Mouse (Mus musculus): Measurements from ENCODE around the gene Akt1s1. TPM values are rescaled to one million over a fixed set of nuclear protein-coding genes. Genes with fewer than 3 reads are reported as not detected.

Akt1s1 gene
- polyA plus RNA-seq (2015; fragmentation: Nextera tagmentation; extraction: Ambion mirVana) = 89.7 and 91.1 TPM in 2 replicates

DNA sequence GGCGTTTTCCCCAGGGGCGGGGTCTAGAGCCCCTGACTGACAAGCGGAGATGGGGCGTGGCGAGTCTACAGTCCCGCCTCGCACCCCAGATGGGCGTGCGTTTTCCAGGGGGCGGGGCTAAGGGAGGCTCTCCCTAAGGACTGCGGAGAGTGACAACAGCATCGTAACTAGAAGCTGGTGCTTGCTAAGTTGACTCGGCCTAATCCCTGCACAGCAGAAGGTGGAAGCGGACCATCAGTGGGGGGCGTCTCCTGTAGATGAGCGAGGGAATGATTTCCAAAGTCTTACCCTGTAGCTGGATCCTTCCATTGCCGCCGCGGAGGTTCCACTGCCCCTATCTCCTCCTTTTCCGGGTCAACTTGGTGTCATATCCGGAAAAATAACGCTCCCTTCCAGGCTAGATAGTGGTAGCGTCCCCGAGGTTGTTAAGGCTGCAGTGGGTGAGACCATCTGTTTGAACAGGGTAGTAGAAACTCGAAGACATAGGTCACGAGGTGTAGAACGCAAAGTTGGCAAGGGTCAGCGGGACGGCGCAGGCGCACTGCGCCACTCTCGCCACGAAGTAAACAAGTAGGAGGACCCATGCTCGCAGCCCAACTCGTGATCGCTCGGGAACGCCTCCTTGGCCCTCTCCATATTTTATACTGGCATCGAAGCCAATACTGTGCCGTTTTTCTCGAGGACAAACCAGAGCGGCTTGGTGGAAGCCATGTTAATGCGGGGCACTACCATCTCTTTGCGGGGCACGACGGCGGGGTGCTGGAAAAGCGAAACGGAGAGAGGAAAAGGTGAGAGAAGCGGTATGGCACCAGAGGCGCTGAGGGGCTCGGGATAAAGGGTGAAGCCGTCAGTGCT, at the start of gene Akt1s1, which contains the start of gene Tbc1d17:
Akt1s1 (plus strand) TSS at position 431 of the 855 bp plus-strand sequence.
Tbc1d17 (minus strand) TSS at position 519 of the 855 bp plus-strand sequence.
- Histone ChIP-seq H3K4me1 (peaks cover 39% of the 10 kb centered on the region), H3K4me2 (peak within 1 kb of the TSS; percentile 70), H3K4me3 (peak within 1 kb of the TSS; percentile 86), H3K27ac (peak within 1 kb of the TSS; percentile 99), H3K27me3 (replicated peaks) (no peaks in the 10 kb centered on the region), H3K9me3 (no peaks in the 10 kb centered on the region), H3K36me3 (replicated peaks) (peaks cover 32% of the 10 kb centered on the region), H3K9ac (peak within 1 kb of the TSS; percentile 84)
- WGBS = under 1% methylated on average over 54 of the region's 54 CpGs
- ATAC-seq (replicated peaks) = peak; percentile 90

DNA sequence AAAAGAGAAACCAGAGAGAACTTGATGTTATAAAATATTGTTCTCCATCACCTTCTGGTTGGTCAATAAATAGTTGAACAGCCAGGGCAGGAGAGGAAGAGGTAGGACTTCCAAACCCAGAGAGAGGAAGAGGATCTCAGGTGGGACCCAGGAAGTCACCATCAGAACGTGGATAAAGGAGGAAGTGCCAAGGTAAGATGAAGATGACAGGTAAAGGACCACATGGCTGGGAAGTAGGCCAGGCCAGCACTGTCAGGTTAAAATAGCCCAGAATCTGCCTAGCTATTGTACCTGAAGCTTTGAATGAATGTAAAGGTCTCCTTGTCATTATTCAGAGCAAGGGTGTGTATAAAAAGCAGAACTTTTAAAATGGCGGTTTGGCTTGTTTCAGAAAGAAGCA, 39.9 kb upstream of the Akt1s1 start:
- Histone ChIP-seq H3K9ac (no peak overlapping the region), H3K9me3 (no peaks in the 10 kb centered on the region), H3K4me2 (no peak overlapping the region), H3K4me3 (no peak overlapping the region), H3K4me1 (no peaks in the 10 kb centered on the region), H3K36me3 (replicated peaks) (no peaks in the 10 kb centered on the region), H3K27ac (no peak overlapping the region), H3K27me3 (replicated peaks) (no peaks in the 10 kb centered on the region)
- no peak for ATAC-seq (replicated peaks)
- WGBS = 83% methylated on average over 2 of the region's 2 CpGs

DNA sequence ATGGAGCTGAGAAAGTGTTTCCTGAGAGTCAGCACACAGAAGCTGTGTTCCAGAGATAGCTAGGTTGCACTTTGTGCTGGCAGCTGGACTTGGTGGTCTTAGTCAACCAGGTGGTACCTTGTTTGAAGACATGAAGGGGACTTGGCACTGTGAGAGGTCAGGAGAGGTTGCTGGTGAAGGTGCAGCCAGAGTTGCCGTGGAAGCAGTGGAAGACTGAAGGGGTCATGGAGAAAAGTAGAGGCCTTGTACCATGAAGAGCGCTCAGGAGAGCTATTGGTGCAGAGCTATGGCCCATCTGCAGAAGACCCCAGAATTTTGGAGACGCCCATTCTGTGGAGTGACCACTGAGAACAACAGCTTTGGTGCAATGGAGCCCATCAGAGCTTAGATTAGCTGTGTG, 39.3 kb upstream of the Akt1s1 start:
- H3K36me3 ChIP-seq (replicated peaks) = no peaks in the 10 kb centered on the region
- H3K27me3 ChIP-seq (replicated peaks) = no peaks in the 10 kb centered on the region
- H3K4me3 ChIP-seq = no peak overlapping the region
- H3K27ac ChIP-seq = no peak overlapping the region
- H3K9me3 ChIP-seq = no peaks in the 10 kb centered on the region
- no peak for ATAC-seq (replicated peaks)
- no peak overlapping the region for H3K4me2 ChIP-seq
- H3K9ac ChIP-seq = no peak overlapping the region
- H3K4me1 ChIP-seq = no peaks in the 10 kb centered on the region; the same call in 1 of the 2 replicates
- WGBS = 85% methylated on average over 3 of the region's 3 CpGs

DNA sequence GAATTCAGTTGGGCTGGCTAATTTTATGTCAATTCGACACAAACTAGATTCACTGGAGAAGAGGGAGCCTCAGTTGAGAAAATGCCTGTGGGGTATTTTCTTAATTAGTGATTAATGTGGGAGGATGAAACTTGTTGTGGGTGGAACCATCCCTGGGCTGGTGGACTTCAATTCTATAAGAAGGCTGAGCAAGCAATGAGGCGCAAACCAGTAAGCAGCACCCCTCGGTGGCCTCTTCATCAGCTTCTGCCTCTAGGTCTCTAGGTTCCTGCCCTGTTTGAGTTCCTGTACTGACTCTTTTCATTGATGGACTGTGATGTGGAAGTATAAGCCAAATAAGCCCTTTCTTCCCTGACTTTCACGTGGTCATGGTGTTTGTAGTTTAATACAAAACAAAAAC, 38.4 kb upstream of the Akt1s1 start:
- Histone ChIP-seq H3K9me3 (no peaks in the 10 kb centered on the region), H3K4me3 (no peak overlapping the region), H3K4me2 (no peak overlapping the region), H3K9ac (no peak overlapping the region), H3K36me3 (replicated peaks) (no peaks in the 10 kb centered on the region), H3K27ac (no peak overlapping the region), H3K4me1 (peaks cover 8% of the 10 kb centered on the region), H3K27me3 (replicated peaks) (no peaks in the 10 kb centered on the region)
- no peak for ATAC-seq (replicated peaks)
- WGBS = 85% methylated on average over 4 of the region's 4 CpGs

DNA sequence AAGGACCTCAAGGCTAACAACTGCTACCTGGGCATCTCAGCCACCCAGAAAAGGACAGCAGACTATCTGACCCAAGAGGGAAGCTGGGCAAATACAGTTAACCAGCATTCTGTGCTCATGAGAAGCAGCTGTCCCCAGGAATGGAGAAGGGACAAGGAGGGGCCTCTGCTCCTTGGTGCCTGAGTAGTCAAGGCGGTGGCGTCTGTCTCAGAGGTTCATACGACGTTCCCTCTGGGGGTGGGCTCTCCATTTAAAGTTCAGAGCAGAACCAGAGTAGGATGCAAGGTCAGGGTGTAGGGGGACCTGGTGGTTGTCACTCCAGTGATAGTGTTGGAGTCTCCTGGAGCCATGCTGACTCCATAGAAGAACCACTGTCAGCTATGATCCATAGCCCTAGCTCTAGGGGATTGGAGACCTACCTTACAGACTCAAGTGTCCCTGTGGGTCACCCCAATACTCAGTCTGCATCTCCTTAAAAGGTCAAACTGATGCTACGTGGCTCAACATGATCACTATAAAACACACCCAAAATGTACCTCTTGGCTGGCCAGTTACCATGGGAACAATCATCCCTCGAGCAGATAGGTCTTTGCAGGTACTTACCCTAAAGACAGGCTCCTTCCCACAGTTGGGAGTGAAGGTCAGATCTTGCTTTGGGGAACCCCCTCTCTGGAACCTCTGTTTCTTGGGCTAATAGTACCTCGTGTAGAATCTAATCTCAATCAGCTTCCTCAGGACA, 37.8 kb upstream of the Akt1s1 start:
- no peaks in the 10 kb centered on the region for H3K36me3 ChIP-seq (replicated peaks)
- peaks cover 10% of the 10 kb centered on the region for H3K4me1 ChIP-seq
- no peak overlapping the region for H3K4me2 ChIP-seq
- no peaks in the 10 kb centered on the region for H3K27me3 ChIP-seq (replicated peaks)
- H3K4me3 ChIP-seq = no peak overlapping the region
- no peak overlapping the region for H3K9ac ChIP-seq
- no peak for ATAC-seq (replicated peaks)
- 91% methylated on average over 7 of the region's 7 CpGs for WGBS
- no peak overlapping the region for H3K27ac ChIP-seq
- H3K9me3 ChIP-seq = no peaks in the 10 kb centered on the region

DNA sequence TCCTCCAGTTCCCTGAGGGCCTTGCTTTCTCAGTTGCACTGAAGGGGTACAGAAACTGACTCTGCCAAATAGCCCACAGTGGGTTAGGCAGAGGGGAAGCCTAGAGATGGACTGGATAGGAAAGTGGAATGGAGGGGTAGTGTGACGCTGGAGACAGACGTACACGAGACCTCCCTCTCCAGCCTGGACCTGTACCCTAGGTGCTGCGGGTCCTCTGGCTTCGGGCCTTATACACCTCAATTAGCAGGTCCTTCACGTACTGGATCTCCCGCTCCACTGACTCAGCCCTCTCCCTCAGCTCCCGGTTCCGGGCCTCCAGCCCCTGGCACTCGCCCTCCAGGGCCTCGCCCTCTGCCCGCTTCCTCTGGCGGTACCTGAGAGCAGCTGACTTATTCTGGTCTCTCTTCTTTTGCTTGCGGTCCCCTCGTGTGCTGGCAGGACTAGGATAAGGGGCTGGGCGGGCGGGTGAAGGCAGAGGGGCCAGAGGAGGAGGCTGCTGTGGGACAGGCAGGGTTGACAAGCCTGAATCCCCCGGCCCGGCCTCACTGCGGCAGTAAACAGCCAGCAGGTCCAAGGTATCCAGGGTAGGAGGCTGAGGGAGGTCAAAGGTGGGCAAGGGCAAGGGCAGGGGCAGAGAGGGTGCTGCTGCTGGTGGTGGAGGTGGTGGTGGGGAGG, 36.0 kb upstream of the Akt1s1 start:
- Histone ChIP-seq H3K27ac (no peak overlapping the region), H3K9me3 (no peaks in the 10 kb centered on the region), H3K4me2 (no peak overlapping the region), H3K9ac (no peak overlapping the region), H3K4me3 (no peak overlapping the region), H3K36me3 (replicated peaks) (no peaks in the 10 kb centered on the region), H3K27me3 (replicated peaks) (no peaks in the 10 kb centered on the region), H3K4me1 (peaks cover 21% of the 10 kb centered on the region)
- 92% methylated on average over 20 of the region's 20 CpGs for WGBS
- no peak for ATAC-seq (replicated peaks)

DNA sequence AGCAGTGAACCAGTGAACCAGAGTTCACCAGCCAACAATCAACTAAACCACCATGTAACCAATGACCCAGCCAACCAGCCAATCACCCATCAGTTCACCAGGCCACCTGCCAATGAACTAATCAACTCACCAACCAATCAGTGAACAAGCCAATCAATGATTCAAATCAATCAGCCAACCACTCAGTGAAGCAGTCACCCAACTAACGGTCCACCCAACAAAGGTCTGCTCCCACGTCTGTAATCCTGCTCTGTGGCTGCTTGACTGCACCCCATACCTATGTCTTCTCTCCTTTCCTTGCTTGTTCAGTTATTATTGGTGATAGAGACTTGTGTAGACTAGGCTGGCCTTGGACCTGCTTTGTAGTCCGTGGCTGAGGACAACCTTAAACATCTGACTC, 34.8 kb upstream of the Akt1s1 start:
- H3K4me2 ChIP-seq = no peak overlapping the region
- no peak overlapping the region for H3K9ac ChIP-seq
- no peak overlapping the region for H3K4me3 ChIP-seq
- peaks cover 33% of the 10 kb centered on the region for H3K4me1 ChIP-seq
- no peak for ATAC-seq (replicated peaks)
- H3K9me3 ChIP-seq = no peaks in the 10 kb centered on the region
- H3K27ac ChIP-seq = no peak overlapping the region
- H3K27me3 ChIP-seq (replicated peaks) = no peaks in the 10 kb centered on the region
- H3K36me3 ChIP-seq (replicated peaks) = no peaks in the 10 kb centered on the region
- WGBS = 93% methylated on average over 3 of the region's 3 CpGs

DNA sequence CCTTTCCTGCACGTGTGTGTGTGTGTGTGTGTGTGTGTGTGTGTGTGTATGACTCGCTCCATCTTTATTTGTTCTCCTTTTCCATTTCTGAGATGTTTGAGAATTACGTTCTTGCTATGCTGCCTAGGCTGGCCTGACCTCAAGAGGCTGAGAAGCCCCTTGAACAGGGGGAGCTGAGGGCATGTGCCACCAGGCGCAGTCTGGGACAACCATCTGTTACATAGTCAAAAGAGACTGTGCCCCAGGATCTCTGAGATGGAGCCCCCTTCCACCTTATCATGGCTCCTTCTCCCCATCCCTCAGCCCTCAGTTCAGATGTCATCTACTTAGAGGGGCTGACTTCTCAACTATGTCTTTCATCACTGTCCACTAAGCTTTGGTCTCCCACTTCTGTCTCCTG, 34.4 kb upstream of the Akt1s1 start:
- WGBS = 90% methylated on average over 4 of the region's 4 CpGs
- H3K27ac ChIP-seq = no peak overlapping the region
- H3K4me2 ChIP-seq = no peak overlapping the region
- no peaks in the 10 kb centered on the region for H3K9me3 ChIP-seq
- no peak overlapping the region for H3K4me3 ChIP-seq
- H3K9ac ChIP-seq = no peak overlapping the region
- ATAC-seq (replicated peaks) = no peak
- H3K27me3 ChIP-seq (replicated peaks) = no peaks in the 10 kb centered on the region
- peaks cover 37% of the 10 kb centered on the region for H3K4me1 ChIP-seq
- no peaks in the 10 kb centered on the region for H3K36me3 ChIP-seq (replicated peaks)

DNA sequence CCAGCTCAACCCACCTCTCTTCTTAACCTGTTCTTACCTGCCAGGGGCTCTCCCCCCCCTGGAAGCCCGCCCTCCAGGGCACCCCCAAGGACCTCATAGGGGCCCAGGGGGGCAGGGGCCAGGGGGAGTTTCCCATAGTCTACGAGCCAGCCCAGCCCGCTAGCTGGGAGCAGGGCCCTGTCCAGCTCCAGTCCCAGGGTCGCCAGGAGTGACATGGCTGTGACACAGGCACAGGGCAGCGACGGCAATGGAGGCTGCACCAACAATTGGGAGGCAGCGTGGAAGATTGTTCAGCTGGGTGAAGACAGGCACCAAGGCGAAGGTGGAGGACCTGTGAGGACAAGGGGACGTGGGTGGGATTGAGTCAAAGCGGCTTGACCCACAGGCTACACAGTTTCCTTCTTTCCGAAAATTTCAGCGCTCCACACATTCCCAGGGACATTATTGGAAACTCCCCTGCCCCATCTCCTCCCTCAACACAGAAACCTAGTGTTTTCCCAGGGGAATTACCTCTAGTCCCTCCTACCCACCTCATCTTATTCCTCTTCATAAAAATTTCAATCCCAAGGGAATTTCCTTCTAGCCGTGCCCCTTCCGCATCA, 33.7 kb upstream of the Akt1s1 start:
- H3K9me3 ChIP-seq = no peaks in the 10 kb centered on the region
- H3K27me3 ChIP-seq (replicated peaks) = no peaks in the 10 kb centered on the region
- peak; percentile 9 for ATAC-seq (replicated peaks)
- H3K4me2 ChIP-seq = peak overlapping the region; percentile 63
- H3K36me3 ChIP-seq (replicated peaks) = no peaks in the 10 kb centered on the region
- H3K4me1 ChIP-seq = peaks cover 43% of the 10 kb centered on the region
- peak overlapping the region; percentile 5; the same call in 1 of the 2 replicates for H3K9ac ChIP-seq
- H3K4me3 ChIP-seq = peak overlapping the region; percentile 68
- WGBS = 22% methylated on average over 14 of the region's 14 CpGs
- H3K27ac ChIP-seq = peak overlapping the region; percentile 90

DNA sequence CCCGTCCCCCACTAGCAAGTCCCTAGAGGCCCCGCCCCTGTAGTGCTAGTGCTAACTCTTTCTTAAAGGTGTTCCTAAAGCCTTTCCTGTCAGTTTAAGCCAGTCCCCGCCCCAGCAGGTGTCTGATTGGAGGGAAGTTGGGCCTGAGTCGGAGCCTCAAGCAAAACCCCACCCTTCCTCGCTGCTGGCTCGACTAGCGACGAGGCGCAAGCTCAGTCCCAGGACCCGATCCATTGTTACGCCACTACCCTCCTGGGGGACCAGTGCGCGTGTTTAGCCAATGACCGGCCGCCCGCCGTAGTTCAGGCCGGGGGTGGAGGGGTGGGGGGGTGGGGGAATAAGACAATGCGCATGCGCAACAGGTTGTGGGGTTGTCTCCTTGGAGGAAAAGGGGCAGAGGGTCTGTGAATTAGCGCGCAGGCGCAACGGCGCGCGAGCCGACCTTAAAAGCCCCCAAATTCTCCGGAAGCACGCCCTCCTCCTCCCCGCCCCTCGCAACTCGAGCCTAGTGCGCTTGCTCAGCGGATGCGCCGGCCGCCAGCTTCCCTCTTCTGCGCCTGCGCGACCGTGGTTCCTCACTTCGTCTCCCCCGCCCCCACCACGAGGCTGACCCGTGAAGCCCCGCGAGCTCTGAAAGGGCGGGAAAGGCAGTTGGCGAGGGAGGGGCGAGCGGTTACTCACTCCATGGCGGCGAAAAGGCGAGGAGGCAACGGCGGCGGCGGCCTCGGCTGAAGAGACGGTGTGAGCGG, 32.9 kb upstream of the Akt1s1 start, which contains the start of the genes Nup62 and Il4i1:
Nup62 (plus strand) TSS at position 368 of the 749 bp plus-strand sequence.
Il4i1 (plus strand) TSS at position 667 of the 749 bp plus-strand sequence.
- WGBS = under 1% methylated on average over 62 of the region's 62 CpGs
- H3K36me3 ChIP-seq (replicated peaks) = no peaks in the 10 kb centered on the region
- H3K27me3 ChIP-seq (replicated peaks) = no peaks in the 10 kb centered on the region
- peak within 1 kb of the TSS; percentile 71 for H3K9ac ChIP-seq
- peaks cover 46% of the 10 kb centered on the region for H3K4me1 ChIP-seq
- peak within 1 kb of the TSS; percentile 90 for H3K27ac ChIP-seq
- peak within 1 kb of the TSS; percentile 63 for H3K4me2 ChIP-seq
- no peaks in the 10 kb centered on the region for H3K9me3 ChIP-seq
- ATAC-seq (replicated peaks) = peak; percentile 94
- H3K4me3 ChIP-seq = peak within 1 kb of the TSS; percentile 68

DNA sequence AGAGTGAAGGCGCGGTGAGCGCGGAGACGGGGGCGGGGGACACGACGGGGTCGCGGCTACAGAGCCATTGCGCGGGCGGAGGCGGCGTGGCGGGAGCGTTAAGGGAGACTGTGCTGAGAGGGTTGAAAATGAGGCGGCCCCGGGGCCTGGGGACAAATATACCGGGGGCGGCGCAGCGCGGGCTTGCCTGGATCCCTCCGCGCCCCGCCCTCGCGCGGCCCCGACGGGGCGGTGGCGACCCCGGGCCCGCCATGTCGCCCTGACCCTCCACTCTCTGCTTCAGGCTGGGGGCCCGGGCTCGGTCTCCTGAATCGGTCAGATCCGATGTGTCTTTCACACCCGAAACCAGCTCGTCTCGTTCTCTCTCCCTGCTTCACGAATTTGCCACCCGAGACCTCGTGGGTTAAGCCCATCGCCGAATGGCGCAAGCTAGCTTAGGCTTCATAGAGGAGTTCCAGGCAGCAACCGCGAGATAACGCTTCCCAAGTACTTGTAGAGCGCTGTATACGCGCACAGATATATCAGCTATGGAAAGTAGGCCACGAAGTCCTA, 32.2 kb upstream of the Akt1s1 start, which contains the start of gene Atf5:
Atf5 (minus strand) TSS at position 189 of the 552 bp plus-strand sequence.
- H3K27me3 ChIP-seq (replicated peaks) = no peaks in the 10 kb centered on the region
- peak within 1 kb of the TSS; percentile 68 for H3K4me3 ChIP-seq
- H3K27ac ChIP-seq = peak within 1 kb of the TSS; percentile 90
- ATAC-seq (replicated peaks) = no peak; the same call in 1 of the 2 replicates
- peak within 1 kb of the TSS; percentile 63 for H3K4me2 ChIP-seq
- H3K36me3 ChIP-seq (replicated peaks) = no peaks in the 10 kb centered on the region
- WGBS = under 1% methylated on average over 55 of the region's 57 CpGs
- peaks cover 46% of the 10 kb centered on the region for H3K4me1 ChIP-seq
- H3K9ac ChIP-seq = peak within 1 kb of the TSS; percentile 71
- H3K9me3 ChIP-seq = no peaks in the 10 kb centered on the region

Measured in midbrain, embryonic 15.5 days (tissue).